Mouse (Mus musculus) thymus, adult 2 months (tissue): ENCODE data around the gene Tex26. TPM values are rescaled to one million over a fixed set of nuclear protein-coding genes. Genes with fewer than 3 reads are reported as not detected.

Experiments used
- DNase-seq: peaks from one replicate; pipeline ENCODE4 v3.0.0; 2021
- H3K27ac ChIP-seq: fragments of 200-500 bp; 2 replicates; pipeline ENCODE4 v1.5.1; 2012; ENCODE audit warnings: low read length, control low read depth; ENCODE audit not compliant: control insufficient read depth, insufficient read depth
- H3K27me3 ChIP-seq: fragments of 200-500 bp; 2 replicates; pipeline ENCODE4 v1.6.1; 2012; ENCODE audit warnings: mild to moderate bottlenecking, low read length, moderate library complexity, mixed read lengths; ENCODE audit not compliant: control insufficient read depth, insufficient read depth
- H3K36me3 ChIP-seq: fragments of 200-500 bp; 2 replicates; pipeline ENCODE4 v1.6.1; 2012; ENCODE audit warnings: mild to moderate bottlenecking, low read length, moderate library complexity; ENCODE audit not compliant: control insufficient read depth, insufficient read depth
- H3K4me1 ChIP-seq: fragments of 200-500 bp; replicated peaks from 2 replicates; pipeline ENCODE4 v1.6.1; 2012; ENCODE audit warnings: low read length; ENCODE audit not compliant: control insufficient read depth, insufficient read depth
- H3K4me3 ChIP-seq: fragments of 200-500 bp; 2 replicates; pipeline ENCODE4 v1.5.1; 2012; ENCODE audit warnings: mild to moderate bottlenecking, low read length, control low read depth, moderate library complexity; ENCODE audit not compliant: control insufficient read depth, insufficient read depth
- CTCF ChIP-seq: fragments of 200-500 bp; IDR thresholded peaks from 2 replicates; pipeline ENCODE4 v1.5.1; 2012; ENCODE audit warnings: mild to moderate bottlenecking, control low read depth, low read length, moderate library complexity, borderline replicate concordance; ENCODE audit not compliant: control insufficient read depth, poor library complexity, insufficient read depth; ENCODE audit errors: extremely low read depth
- POLR2A ChIP-seq: fragments of 200-500 bp; IDR thresholded peaks from 2 replicates; pipeline ENCODE4 v1.6.1; 2012; ENCODE audit warnings: mild to moderate bottlenecking, low read length, control low read depth, moderate library complexity; ENCODE audit not compliant: control insufficient read depth, poor library complexity, insufficient read depth; ENCODE audit errors: extremely low read depth
- WGBS: fragments of 180-500 bp; shearing (Covaris S2); methylation state at CpG from one replicate; pipeline ENCODE4 v1.1.7; 2018; 5-methylcytosine and 5-hydroxymethylcytosine counted together
- polyA plus RNA-seq: library from polyadenylated mRNA; depleted of rRNA; stranded (reverse); fragments of >200 nt; gene quantifications from 2 replicates; pipeline ENCODE4 v1.2.3, GENCODE M21; 2012

The Tex26 gene
- polyA plus RNA-seq, 1 experiment: 0.38 TPM

- Histone ChIP-seq H3K27ac (no peak overlapping the region), H3K4me1 (peaks cover 45% of the 10 kb centered on the region), H3K4me3 (no peak overlapping the region), H3K36me3 (no peaks in the 10 kb centered on the region), H3K27me3 (no peaks in the 10 kb centered on the region)
- peak; percentile 26 for DNase-seq
- no peak for TF ChIP-seq POLR2A
- TF ChIP-seq CTCF: no peak
- 26% methylated on average over 3 of the region's 3 CpGs for WGBS
Measured at GRCm38 (mm10) chr5:149430943-149431342, 8.5 kb upstream of the Tex26 start.

GRCm38 (mm10) chr5:149433618-149434017 lies 5.8 kb upstream of the Tex26 start:
- TF ChIP-seq CTCF: no peak
- no peak for TF ChIP-seq POLR2A
- WGBS: 45% methylated on average over 7 of the region's 7 CpGs
- no peak for DNase-seq
- no peaks in the 10 kb centered on the region for H3K36me3 ChIP-seq
- H3K27me3 ChIP-seq: no peaks in the 10 kb centered on the region
- no peak overlapping the region for H3K4me3 ChIP-seq
- H3K4me1 ChIP-seq: peaks cover 37% of the 10 kb centered on the region
- no peak overlapping the region for H3K27ac ChIP-seq

- TF ChIP-seq POLR2A: no peak
- no peak for TF ChIP-seq CTCF
Measured at GRCm38 (mm10) chr5:149434141-149434690, 5.2 kb upstream of the Tex26 start.

GRCm38 (mm10) chr5:149436541-149436940 lies 2.9 kb upstream of the Tex26 start:
- 89% methylated on average over 3 of the region's 3 CpGs for WGBS
- H3K27me3 ChIP-seq: no peaks in the 10 kb centered on the region
- DNase-seq: no peak
- peaks cover 33% of the 10 kb centered on the region for H3K4me1 ChIP-seq
- TF ChIP-seq POLR2A (no peak), CTCF (no peak)
- H3K36me3 ChIP-seq: no peaks in the 10 kb centered on the region
- H3K4me3 ChIP-seq: no peak overlapping the region
- no peak overlapping the region for H3K27ac ChIP-seq

More at GRCm38 (mm10) chr5:149434141-149434690, 5.2 kb upstream of the Tex26 start:
- Histone ChIP-seq H3K27me3 (no peaks in the 10 kb centered on the region), H3K4me3 (no peak overlapping the region), H3K4me1 (peaks cover 32% of the 10 kb centered on the region), H3K27ac (no peak overlapping the region), H3K36me3 (no peaks in the 10 kb centered on the region)
- DNase-seq: no peak
- 27% methylated on average over 9 of the region's 9 CpGs for WGBS

- Histone ChIP-seq H3K27me3 (no peaks in the 10 kb centered on the region), H3K4me3 (no peak overlapping the region), H3K27ac (no peak overlapping the region), H3K4me1 (peaks cover 33% of the 10 kb centered on the region), H3K36me3 (no peaks in the 10 kb centered on the region)
- WGBS: 92% methylated on average over 6 of the region's 6 CpGs
- no peak for DNase-seq
- no peak for TF ChIP-seq CTCF
Measured at GRCm38 (mm10) chr5:149437150-149437549, 2.3 kb upstream of the Tex26 start.

- H3K36me3 ChIP-seq: no peaks in the 10 kb centered on the region
- TF ChIP-seq POLR2A: no peak
- no peak for TF ChIP-seq CTCF
- H3K27me3 ChIP-seq: no peaks in the 10 kb centered on the region
- H3K27ac ChIP-seq: no peak overlapping the region
- H3K4me1 ChIP-seq: peaks cover 23% of the 10 kb centered on the region
- peak; percentile 66 for DNase-seq
- peak overlapping the region; percentile 19 for H3K4me3 ChIP-seq
- WGBS: 4% methylated on average over 18 of the region's 18 CpGs
Measured at GRCm38 (mm10) chr5:149440180-149440573, 717 bp downstream of the Tex26 start.
